Mouse (Mus musculus) limb, embryonic 11.5 days (tissue): ENCODE measurements around the gene Adamts20. TPM values are rescaled to one million over a fixed set of nuclear protein-coding genes. Genes with fewer than 3 reads are reported as not detected.

Experiments used
- ATAC-seq: fragments of 200-750 bp; cut with Nextera tagmentation; 2 replicates; pipeline ENCODE4 v1.8.0; 2017; ENCODE audit warnings: low read depth; ENCODE audit not compliant: insufficient number of reproducible peaks, low FRiP score, low TSS enrichment
- DNase-seq: peaks from one replicate; pipeline ENCODE4 v3.0.0-alpha.2; 2015; ENCODE audit warnings: low spot score
- H3K27ac ChIP-seq: fragments of 300-500 bp; sonication (generic); replicated peaks from 2 replicates; pipeline ENCODE4 v1.5.1; 2014; ENCODE audit warnings: low read depth, mild to moderate bottlenecking, low read length
- H3K27me3 ChIP-seq: fragments of 300-500 bp; sonication (generic); 2 replicates; pipeline ENCODE4 v1.6.1; 2014; ENCODE audit warnings: mild to moderate bottlenecking, low read length, mixed read lengths; ENCODE audit not compliant: control insufficient read depth, insufficient read depth
- H3K36me3 ChIP-seq: fragments of 300-500 bp; sonication (generic); 2 replicates; pipeline ENCODE4 v1.6.1; 2014; ENCODE audit warnings: mild to moderate bottlenecking, low read length, moderate library complexity, mixed read lengths; ENCODE audit not compliant: control insufficient read depth, insufficient read depth
- H3K4me1 ChIP-seq: fragments of 300-500 bp; sonication (generic); 2 replicates; pipeline ENCODE4 v1.6.1; 2014; ENCODE audit warnings: low read length, mixed read lengths; ENCODE audit not compliant: control insufficient read depth, insufficient read depth
- H3K4me2 ChIP-seq: fragments of 300-500 bp; sonication (generic); 2 replicates; pipeline ENCODE4 v1.6.1; 2014; ENCODE audit warnings: low read depth, mild to moderate bottlenecking, moderate library complexity; ENCODE audit not compliant: severe bottlenecking
- H3K4me3 ChIP-seq: fragments of 300-500 bp; sonication (generic); 2 replicates; pipeline ENCODE4 v1.5.1; 2014; ENCODE audit warnings: low read depth, low read length
- H3K9ac ChIP-seq: fragments of 300-500 bp; sonication (generic); 2 replicates; pipeline ENCODE4 v1.6.1; 2014; ENCODE audit warnings: mild to moderate bottlenecking, low read length
- H3K9me3 ChIP-seq: fragments of 300-500 bp; sonication (generic); 2 replicates; pipeline ENCODE4 v1.6.1; 2016; ENCODE audit warnings: low read length; ENCODE audit not compliant: control insufficient read depth
- WGBS: fragments of 180-500 bp; shearing (Covaris S2); extraction: QIAGEN DNeasy Blood & Tissue Kit; methylation state at CpG from one replicate; pipeline ENCODE4 v1.1.7; 2014; 5-methylcytosine and 5-hydroxymethylcytosine counted together
- polyA plus RNA-seq: library from polyadenylated mRNA; unstranded; fragments of >200 nt; fragmentation: Nextera tagmentation; extraction: Ambion mirVana; gene quantifications from 2 replicates; pipeline ENCODE4 v1.2.1, GENCODE M21; 2014

Adamts20 gene
- polyA plus RNA-seq, 1 experiment from 2014 or later, result 4.9 TPM

- no peaks in the 10 kb centered on the region; the same call in 1 of the 2 replicates for H3K36me3 ChIP-seq
- no peaks in the 10 kb centered on the region for H3K9me3 ChIP-seq
- H3K4me1 ChIP-seq, result no peaks in the 10 kb centered on the region
- 92% methylated on average over 18 of the region's 18 CpGs for WGBS
- H3K27me3 ChIP-seq, result no peaks in the 10 kb centered on the region
- ATAC-seq (no peak), DNase-seq (no peak)
- no peak overlapping the region for H3K4me2 ChIP-seq
- no peak overlapping the region for H3K9ac ChIP-seq
- no peak overlapping the region for H3K27ac ChIP-seq
- H3K4me3 ChIP-seq, result no peak overlapping the region
Observed at GRCm38 (mm10) chr15:94349052-94349451, 116.2 kb downstream of the Adamts20 start.

GRCm38 (mm10) chr15:94344317-94344716, 120.9 kb downstream of the Adamts20 start:
- Histone ChIP-seq H3K9me3 (no peaks in the 10 kb centered on the region), H3K4me3 (no peak overlapping the region), H3K27me3 (no peaks in the 10 kb centered on the region), H3K9ac (no peak overlapping the region), H3K27ac (no peak overlapping the region), H3K36me3 (no peaks in the 10 kb centered on the region; the same call in 1 of the 2 replicates), H3K4me2 (no peak overlapping the region), H3K4me1 (no peaks in the 10 kb centered on the region)
- DNase-seq (no peak), ATAC-seq (no peak)
- 92% methylated on average over 5 of the region's 5 CpGs for WGBS

GRCm38 (mm10) chr15:94342365-94342764, 122.9 kb downstream of the Adamts20 start:
- Histone ChIP-seq H3K27me3 (no peaks in the 10 kb centered on the region), H3K36me3 (no peaks in the 10 kb centered on the region; the same call in 1 of the 2 replicates), H3K27ac (no peak overlapping the region), H3K4me2 (no peak overlapping the region), H3K4me3 (no peak overlapping the region), H3K9me3 (no peaks in the 10 kb centered on the region), H3K4me1 (no peaks in the 10 kb centered on the region), H3K9ac (no peak overlapping the region)
- DNase-seq (peak; percentile 86), ATAC-seq (no peak)
- 36% methylated on average over 10 of the region's 10 CpGs for WGBS

- H3K4me3 ChIP-seq, result no peak overlapping the region
- H3K27me3 ChIP-seq, result no peaks in the 10 kb centered on the region
- H3K9ac ChIP-seq, result no peak overlapping the region
- DNase-seq, result no peak
- no peaks in the 10 kb centered on the region for H3K36me3 ChIP-seq
- no peaks in the 10 kb centered on the region for H3K9me3 ChIP-seq
- no peak for ATAC-seq
- no peaks in the 10 kb centered on the region for H3K4me1 ChIP-seq
- H3K27ac ChIP-seq, result no peak overlapping the region
- H3K4me2 ChIP-seq, result no peak overlapping the region
- WGBS, result 44% methylated on average over 8 of the region's 8 CpGs
Observed at GRCm38 (mm10) chr15:94339011-94339410, 126.2 kb downstream of the Adamts20 start.

- Histone ChIP-seq H3K4me2 (no peak overlapping the region), H3K9me3 (no peaks in the 10 kb centered on the region), H3K4me1 (no peaks in the 10 kb centered on the region), H3K27ac (no peak overlapping the region), H3K4me3 (no peak overlapping the region), H3K36me3 (no peaks in the 10 kb centered on the region), H3K27me3 (no peaks in the 10 kb centered on the region), H3K9ac (no peak overlapping the region)
- no peak for DNase-seq
- no peak for ATAC-seq
- 81% methylated on average over 10 of the region's 10 CpGs for WGBS
Observed at GRCm38 (mm10) chr15:94334586-94334985, 130.6 kb downstream of the Adamts20 start.

- Histone ChIP-seq H3K9ac (no peak overlapping the region), H3K27me3 (no peaks in the 10 kb centered on the region), H3K4me1 (no peaks in the 10 kb centered on the region), H3K4me2 (no peak overlapping the region), H3K36me3 (no peaks in the 10 kb centered on the region), H3K9me3 (no peaks in the 10 kb centered on the region), H3K4me3 (no peak overlapping the region), H3K27ac (no peak overlapping the region)
- 91% methylated on average over 5 of the region's 5 CpGs for WGBS
- ATAC-seq, result no peak
- DNase-seq, result no peak
Observed at GRCm38 (mm10) chr15:94326626-94327025, 138.6 kb downstream of the Adamts20 start.

- H3K27ac ChIP-seq, result no peak overlapping the region
- DNase-seq (no peak), ATAC-seq (no peak)
- no peaks in the 10 kb centered on the region for H3K27me3 ChIP-seq
- no peaks in the 10 kb centered on the region for H3K4me1 ChIP-seq
- no peak overlapping the region for H3K4me2 ChIP-seq
- no peaks in the 10 kb centered on the region for H3K36me3 ChIP-seq
- no peaks in the 10 kb centered on the region for H3K9me3 ChIP-seq
- no peak overlapping the region for H3K9ac ChIP-seq
- 83% methylated on average over 13 of the region's 13 CpGs for WGBS
- no peak overlapping the region for H3K4me3 ChIP-seq
Observed at GRCm38 (mm10) chr15:94325509-94326181, 139.6 kb downstream of the Adamts20 start.

- H3K36me3 ChIP-seq, result no peaks in the 10 kb centered on the region
- H3K27me3 ChIP-seq, result no peaks in the 10 kb centered on the region
- H3K27ac ChIP-seq, result no peak overlapping the region
- H3K9me3 ChIP-seq, result no peaks in the 10 kb centered on the region
- H3K4me1 ChIP-seq, result no peaks in the 10 kb centered on the region
- ATAC-seq, result no peak
- H3K9ac ChIP-seq, result no peak overlapping the region
- no peak for DNase-seq
- H3K4me3 ChIP-seq, result no peak overlapping the region
- H3K4me2 ChIP-seq, result no peak overlapping the region
- WGBS, result 96% methylated on average over 3 of the region's 3 CpGs
Observed at GRCm38 (mm10) chr15:94316171-94316570, 149.0 kb downstream of the Adamts20 start.

GRCm38 (mm10) chr15:94309689-94310088, 155.5 kb downstream of the Adamts20 start:
- no peak overlapping the region for H3K9ac ChIP-seq
- no peak overlapping the region for H3K27ac ChIP-seq
- no peaks in the 10 kb centered on the region for H3K27me3 ChIP-seq
- DNase-seq, result no peak
- no peaks in the 10 kb centered on the region for H3K9me3 ChIP-seq
- no peaks in the 10 kb centered on the region for H3K36me3 ChIP-seq
- no peaks in the 10 kb centered on the region for H3K4me1 ChIP-seq
- ATAC-seq, result no peak
- no peak overlapping the region for H3K4me2 ChIP-seq
- H3K4me3 ChIP-seq, result no peak overlapping the region
- 90% methylated on average over 7 of the region's 7 CpGs for WGBS
